In the genomic region with DNA sequence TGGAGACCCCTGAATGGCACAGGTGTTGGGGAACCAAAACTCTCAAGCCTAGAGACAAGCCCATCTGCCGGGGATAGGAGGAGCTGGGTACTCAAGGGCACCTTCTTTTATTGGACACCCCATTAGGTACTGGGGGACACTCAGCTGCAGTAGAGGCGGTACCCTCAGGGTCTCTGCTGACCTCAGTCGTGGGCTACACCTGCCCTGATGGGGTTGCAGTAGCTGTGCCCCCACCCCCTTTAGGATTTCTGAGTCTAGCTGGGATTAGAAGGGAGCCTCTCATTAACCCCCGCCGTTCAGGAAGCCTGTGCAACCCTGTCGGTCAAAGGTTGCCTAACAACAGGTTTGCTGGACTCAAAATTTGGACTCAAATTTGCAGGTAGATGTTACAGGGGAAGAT, we compare ENCODE assay signal across 9 mouse cellular contexts. TPM values are rescaled to one million over a fixed set of nuclear protein-coding genes. Genes with fewer than 3 reads are reported as not detected.
A peak's percentile ranks its signal among the peaks of the same experiment; 100 is the strongest.
DNase-seq lines count a peak whose midpoint lies in the region; ATAC-seq and TF ChIP-seq lines count a peak whose summit lies in the region.
"Had no signal": no experiment of that assay in that cellular context is flagged by ENCODE, and none has a peak within 500 bp of the region (broad histone marks: within the 10 kb centered on the region; RNA-seq: fewer than 3 reads in every experiment).

No protein-coding gene starts in this region.

- peak overlapping the region; percentile 73 for H3K4me3 ChIP-seq in kidney, embryonic 15.5 days (replicated peaks)
- H3K4me3 ChIP-seq in forebrain, embryonic 10.5 days = peak overlapping the region; percentile 72
- peak overlapping the region; percentile 4; the same call in 1 of the 2 replicates for H3K4me3 ChIP-seq in hindbrain, postnatal 0 days (ENCODE audit: low read length)
- peak overlapping the region; percentile 76 for H3K4me3 ChIP-seq in midbrain, postnatal 0 days (ENCODE audit: low read depth, low read length)

- H3K36me3 ChIP-seq in kidney, embryonic 15.5 days = no peaks in the 10 kb centered on the region
- H3K36me3 ChIP-seq in forebrain, embryonic 10.5 days (replicated peaks) = peaks cover 20% of the 10 kb centered on the region
- no peaks in the 10 kb centered on the region for H3K36me3 ChIP-seq in hindbrain, postnatal 0 days (ENCODE audit: insufficient read depth, low read length)
- no peaks in the 10 kb centered on the region for H3K36me3 ChIP-seq in midbrain, postnatal 0 days (ENCODE audit: insufficient read depth, low read length)

- peak overlapping the region; percentile 95 for H3K4me2 ChIP-seq in kidney, embryonic 15.5 days
- H3K4me2 ChIP-seq in hindbrain, postnatal 0 days (ENCODE audit: low read depth, low read length) = peak overlapping the region; percentile 88
- H3K4me2 ChIP-seq in midbrain, postnatal 0 days (ENCODE audit: low read depth, low read length, poor library complexity, severe bottlenecking) = peak overlapping the region; percentile 93

- H3K27ac ChIP-seq in kidney, embryonic 15.5 days = 0 out of 2 replicates have a peak overlapping the region, but pooled peaks have one; percentile 91
- peak overlapping the region; percentile 97 for H3K27ac ChIP-seq in forebrain, embryonic 10.5 days
- no peak overlapping the region for H3K27ac ChIP-seq in hindbrain, postnatal 0 days
- no peak overlapping the region for H3K27ac ChIP-seq in midbrain, postnatal 0 days (ENCODE audit: low read depth, low read length)

- peaks cover 17% of the 10 kb centered on the region for H3K27me3 ChIP-seq in kidney, embryonic 15.5 days
- H3K27me3 ChIP-seq in forebrain, embryonic 10.5 days (ENCODE audit: poor library complexity, severe bottlenecking) = peaks cover 65% of the 10 kb centered on the region
- H3K27me3 ChIP-seq in hindbrain, postnatal 0 days (ENCODE audit: insufficient read depth, low read length) = no peaks in the 10 kb centered on the region
- H3K27me3 ChIP-seq in midbrain, postnatal 0 days (ENCODE audit: insufficient read depth, low read length) = no peaks in the 10 kb centered on the region

- ATAC-seq in kidney, embryonic 15.5 days (replicated peaks; ENCODE audit: low FRiP score) = no peak
- ATAC-seq in hindbrain, postnatal 0 days = no peak
- ATAC-seq in midbrain, postnatal 0 days (ENCODE audit: low FRiP score) = no peak
- no peak for ATAC-seq in megakaryocyte-erythroid progenitor cell, adult 5-6 weeks (replicated peaks; ENCODE audit: low FRiP score, low TSS enrichment, poor library complexity, severe bottlenecking)

- no peaks in the 10 kb centered on the region for H3K9me3 ChIP-seq in kidney, embryonic 15.5 days (replicated peaks)
- H3K9me3 ChIP-seq in forebrain, embryonic 10.5 days = no peaks in the 10 kb centered on the region
- no peaks in the 10 kb centered on the region for H3K9me3 ChIP-seq in hindbrain, postnatal 0 days (ENCODE audit: low read length)
- no peaks in the 10 kb centered on the region for H3K9me3 ChIP-seq in midbrain, postnatal 0 days (ENCODE audit: low read length)

- WGBS in kidney, embryonic 15.5 days = 22% methylated on average over 6 of the region's 6 CpGs
- WGBS in forebrain, embryonic 10.5 days = 2% methylated on average over 6 of the region's 6 CpGs
- WGBS in hindbrain, postnatal 0 days = 22% methylated on average over 6 of the region's 6 CpGs
- WGBS in midbrain, postnatal 0 days = 14% methylated on average over 6 of the region's 6 CpGs

- no peak for DNase-seq in kidney, adult 11 months
- no peak for DNase-seq in forebrain, embryonic 10.5 days (ENCODE audit: extremely low spot score, low spot score)
- DNase-seq in hindbrain, postnatal 0 days (ENCODE audit: low spot score) = no peak
- DNase-seq in midbrain, postnatal 0 days (ENCODE audit: low spot score) = no peak
- DNase-seq in layer of hippocampus, postnatal 25 days (ENCODE audit: extremely low spot score in 1 of 2, low spot score in 1 of 2) = no peak
- DNase-seq in thymus, adult 18-20 months = no peak
- DNase-seq: heart, postnatal 14 days had no signal

- H3K4me1 ChIP-seq in kidney, embryonic 15.5 days = peaks cover 80% of the 10 kb centered on the region
- peaks cover 97% of the 10 kb centered on the region for H3K4me1 ChIP-seq in forebrain, embryonic 10.5 days
- H3K4me1 ChIP-seq in hindbrain, postnatal 0 days (ENCODE audit: insufficient read depth, low read length) = peaks cover 10% of the 10 kb centered on the region; the same call in 1 of the 2 replicates
- 0 out of 2 replicates have a peak, but pooled peaks cover 11% of the 10 kb centered on the region for H3K4me1 ChIP-seq in midbrain, postnatal 0 days (ENCODE audit: insufficient read depth, low read length)

- no peak for TF ChIP-seq CTCF in hindbrain, postnatal 0 days (IDR thresholded peaks at IDR 0.05; ENCODE audit: low read depth)
- TF ChIP-seq CTCF in midbrain, postnatal 0 days (IDR thresholded peaks at IDR 0.05) = no peak

- H3K9ac ChIP-seq in kidney, embryonic 15.5 days = peak overlapping the region; percentile 18; the same call in 1 of the 2 replicates
- no peak overlapping the region for H3K9ac ChIP-seq in hindbrain, postnatal 0 days (replicated peaks; ENCODE audit: low read length)
- 0 out of 2 replicates have a peak overlapping the region, but pooled peaks have one; percentile 13 for H3K9ac ChIP-seq in midbrain, postnatal 0 days (replicated peaks; ENCODE audit: low read length, poor library complexity, severe bottlenecking)

RNA-seq across cellular contexts. Expression of a gene that starts 2.3 kb away (rescaled TPM):
- 17.7 and 19.2 TPM in 2 replicates for polyA plus RNA-seq in kidney, embryonic 15.5 days (2015; fragmentation: Nextera tagmentation; extraction: Ambion mirVana)
- 11.5 and 13.9 TPM in 2 replicates for polyA plus RNA-seq in forebrain, embryonic 10.5 days (2016; fragmentation: Nextera tagmentation; extraction: Ambion mirVana)
- 10.7 and 10.9 TPM in 2 replicates for total RNA-seq in hindbrain, postnatal 0 days (2014; rRNA removed)
- 2.1 TPM in 2 replicates for polyA plus RNA-seq in hindbrain, postnatal 0 days (2015; fragmentation: Nextera tagmentation; extraction: Ambion mirVana)
- total RNA-seq in midbrain, postnatal 0 days (2014; rRNA removed) = 19.9 and 24.7 TPM in 2 replicates
- 3.1 and 3.9 TPM in 2 replicates for polyA plus RNA-seq in midbrain, postnatal 0 days (2015; fragmentation: Nextera tagmentation; extraction: Ambion mirVana)
- not detected in 2 replicates for total RNA-seq in megakaryocyte-erythroid progenitor cell, adult 5-6 weeks (2014; fragmentation: Nextera tagmentation)
- 0.15 TPM in 1 of 2 replicates, not detected in the other for total RNA-seq in megakaryocyte-erythroid progenitor cell, adult 5-6 weeks (2017)
- 1 to 10 TPM; 1.0 to 1.1 TPM for total RNA-seq in layer of hippocampus, postnatal 25 days (2021)

RNA-seq across cellular contexts. Expression of a gene that starts 32.7 kb away (rescaled TPM):
- 36.3 and 40.1 TPM in 2 replicates for polyA plus RNA-seq in kidney, embryonic 15.5 days (2015; fragmentation: Nextera tagmentation; extraction: Ambion mirVana)
- 32.6 and 35.6 TPM in 2 replicates for polyA plus RNA-seq in forebrain, embryonic 10.5 days (2016; fragmentation: Nextera tagmentation; extraction: Ambion mirVana)
- 76.0 and 78.3 TPM in 2 replicates for total RNA-seq in hindbrain, postnatal 0 days (2014; rRNA removed)
- 37.7 and 39.3 TPM in 2 replicates for polyA plus RNA-seq in hindbrain, postnatal 0 days (2015; fragmentation: Nextera tagmentation; extraction: Ambion mirVana)
- total RNA-seq in midbrain, postnatal 0 days (2014; rRNA removed) = 65.4 and 81.7 TPM in 2 replicates
- 38.7 and 40.0 TPM in 2 replicates for polyA plus RNA-seq in midbrain, postnatal 0 days (2015; fragmentation: Nextera tagmentation; extraction: Ambion mirVana)
- total RNA-seq in megakaryocyte-erythroid progenitor cell, adult 5-6 weeks (2014; fragmentation: Nextera tagmentation) = 17.5 and 27.0 TPM in 2 replicates
- 8.7 and 13.3 TPM in 2 replicates for total RNA-seq in megakaryocyte-erythroid progenitor cell, adult 5-6 weeks (2017)
- total RNA-seq in layer of hippocampus, postnatal 25 days (2021) = 100 to 1,000 TPM in 1 of 2 experiments, 10 to 100 TPM in 1; 95.9 to 109 TPM

Comparison
In these comparisons a context has a peak if more than half of its experiments do, and no peak if none do; other contexts are left out.
1. H3K27ac ChIP-seq: peak in kidney, embryonic 15.5 days (single experiment) and forebrain, embryonic 10.5 days (single experiment); none in hindbrain, postnatal 0 days (single experiment) and midbrain, postnatal 0 days (single experiment).
2. H3K4me3 ChIP-seq: peak in every context shown above with its lines; median percentile 76 in midbrain, postnatal 0 days; 73 in kidney, embryonic 15.5 days; 72 in forebrain, embryonic 10.5 days; 4 in hindbrain, postnatal 0 days.
3. Peak in every context shown above with its lines, with median percentiles within 50 percentile points of each other: H3K4me2 ChIP-seq.